In the genomic region with DNA sequence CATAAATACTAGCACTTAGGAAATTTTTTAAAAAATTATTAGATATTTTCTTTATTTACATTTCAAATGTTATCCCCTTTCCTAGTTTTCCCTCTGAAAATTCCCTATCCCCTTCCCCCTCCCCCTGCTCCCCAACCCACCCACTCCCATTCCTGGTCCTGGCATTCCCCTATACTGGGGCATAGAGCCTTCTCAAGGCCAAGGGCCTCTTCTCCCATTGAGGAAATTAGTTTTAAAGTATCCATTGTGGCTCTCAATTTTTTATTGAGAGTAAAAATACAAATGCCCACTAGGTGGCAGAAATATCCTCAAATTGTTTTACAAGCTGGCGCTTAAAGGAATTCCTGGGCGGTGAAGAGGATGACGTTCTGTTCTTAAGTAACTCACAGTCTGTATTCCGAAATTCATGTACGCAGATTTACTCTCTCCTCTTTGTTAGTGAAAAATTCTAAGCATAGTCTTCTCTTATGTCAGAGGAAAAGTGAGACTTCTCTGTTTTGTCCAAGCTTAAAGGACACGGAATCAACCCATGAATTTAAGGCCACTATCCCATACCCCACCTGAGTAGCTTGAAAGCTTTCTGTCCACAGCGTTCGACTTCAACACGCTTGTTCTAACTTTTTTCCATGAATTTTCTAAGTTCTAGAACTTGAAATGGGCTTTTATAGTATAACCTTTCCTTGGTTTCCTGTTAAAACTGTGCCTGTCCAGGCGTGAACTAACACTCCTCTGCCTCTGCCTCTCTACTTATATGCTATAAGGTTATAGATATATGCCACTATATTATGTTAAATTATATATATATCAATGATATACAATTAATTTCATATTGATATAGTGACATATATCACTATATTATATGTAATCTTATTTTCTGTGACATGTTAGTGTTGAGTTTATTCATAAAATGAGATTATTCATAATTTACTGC, we compare ENCODE assay signal across 9 mouse cellular contexts. TPM values are rescaled to one million over a fixed set of nuclear protein-coding genes. Genes with fewer than 3 reads are reported as not detected.
DNase-seq lines count a peak whose midpoint lies in the region; ATAC-seq and TF ChIP-seq lines count a peak whose summit lies in the region.
"Had no signal": no experiment of that assay in that cellular context is flagged by ENCODE, and none has a peak within 500 bp of the region (broad histone marks: within the 10 kb centered on the region; RNA-seq: fewer than 3 reads in every experiment).

No protein-coding gene starts in this region.

- DNase-seq in gastrocnemius, adult 18-20 months (ENCODE audit: low spot score): peak; percentile 12
- DNase-seq in gastrocnemius, adult 8-10 months (ENCODE audit: low spot score in 2 of 2): no peak
- DNase-seq in lung, embryonic 14.5 days: peak; percentile 96
- no peak for DNase-seq in lung, adult 2 months
- no peak for DNase-seq in spleen, postnatal 36 days (ENCODE audit: low spot score in 2 of 2)
- DNase-seq in urinary bladder, postnatal 4 days (ENCODE audit: low spot score in 2 of 2): no peak

- H3K4me1 ChIP-seq in lung, embryonic 14.5 days (ENCODE audit: insufficient read depth): no peaks in the 10 kb centered on the region
- H3K4me1 ChIP-seq in lung, adult 2 months (ENCODE audit: control insufficient read depth, insufficient read depth, low read length): no peaks in the 10 kb centered on the region
- H3K4me1 ChIP-seq in forebrain, embryonic 16.5 days (replicated peaks; ENCODE audit: control insufficient read depth, insufficient read depth, low read length): no peaks in the 10 kb centered on the region

- peak; percentile 57; the same call in 1 of the 2 replicates for ATAC-seq in lung, embryonic 14.5 days (ENCODE audit: insufficient read depth)
- peak; percentile 68 for ATAC-seq in forebrain, embryonic 16.5 days
- ATAC-seq in megakaryocyte-erythroid progenitor cell, adult 5-6 weeks (replicated peaks; ENCODE audit: low FRiP score, low TSS enrichment, poor library complexity, severe bottlenecking): 0 out of 2 replicates have a peak, but pooled peaks have one; percentile 44

- no peak overlapping the region for H3K9ac ChIP-seq in lung, embryonic 14.5 days
- H3K9ac ChIP-seq in forebrain, embryonic 16.5 days (replicated peaks; ENCODE audit: low read depth, low read length): no peak overlapping the region

- WGBS in lung, embryonic 14.5 days: 32% methylated on average over 10 of the region's 10 CpGs
- 39% methylated on average over 10 of the region's 10 CpGs for WGBS in lung, adult 2 months
- WGBS in forebrain, embryonic 16.5 days: 40% methylated on average over 10 of the region's 10 CpGs

- TF ChIP-seq CTCF in lung, embryonic 14.5 days (IDR thresholded peaks at IDR 0.05; ENCODE audit: low read depth): peak; percentile 58
- no peak for TF ChIP-seq CTCF in lung, adult 2 months (IDR thresholded peaks at IDR 0.05; ENCODE audit: insufficient read depth, low read length)

- no peak for TF ChIP-seq POLR2A in lung, adult 2 months (IDR thresholded peaks at IDR 0.05; ENCODE audit: borderline replicate concordance, extremely low read depth, low read depth, low read length)

- H3K4me3 ChIP-seq in lung, embryonic 14.5 days (ENCODE audit: low read depth, low read length): no peak overlapping the region
- no peak overlapping the region for H3K4me3 ChIP-seq in lung, adult 2 months (replicated peaks; ENCODE audit: extremely low read depth, low read depth, low read length)
- H3K4me3 ChIP-seq in forebrain, embryonic 16.5 days (replicated peaks; ENCODE audit: low read length): no peak overlapping the region

- no peaks in the 10 kb centered on the region for H3K9me3 ChIP-seq in lung, embryonic 14.5 days (ENCODE audit: low read depth, low read length)
- H3K9me3 ChIP-seq in forebrain, embryonic 16.5 days (ENCODE audit: control insufficient read depth, low read length): no peaks in the 10 kb centered on the region

- no peak overlapping the region for H3K27ac ChIP-seq in lung, embryonic 14.5 days (ENCODE audit: low read depth)
- no peak overlapping the region for H3K27ac ChIP-seq in forebrain, embryonic 16.5 days (ENCODE audit: low read length)

- H3K27me3 ChIP-seq in lung, embryonic 14.5 days (ENCODE audit: insufficient read depth, low read length): no peaks in the 10 kb centered on the region
- no peaks in the 10 kb centered on the region for H3K27me3 ChIP-seq in forebrain, embryonic 16.5 days (replicated peaks; ENCODE audit: control insufficient read depth, insufficient read depth, low read length)

- H3K36me3 ChIP-seq in lung, embryonic 14.5 days (ENCODE audit: insufficient read depth): no peaks in the 10 kb centered on the region
- no peaks in the 10 kb centered on the region for H3K36me3 ChIP-seq in forebrain, embryonic 16.5 days (ENCODE audit: control insufficient read depth, insufficient read depth)

- peak overlapping the region; percentile 42 for H3K4me2 ChIP-seq in lung, embryonic 14.5 days
- H3K4me2 ChIP-seq in forebrain, embryonic 16.5 days (ENCODE audit: low read length): no peak overlapping the region

RNA-seq across cellular contexts. Expression of gene Fam162b, which starts 4.9 kb away (rescaled TPM):
- not detected for total RNA-seq in gastrocnemius, adult 18-20 months (2021)
- total RNA-seq in gastrocnemius, adult 8-10 months (2022): not detected
- 56.2 and 61.7 TPM in 2 replicates for polyA plus RNA-seq in lung, embryonic 14.5 days (2014; fragmentation: Nextera tagmentation; extraction: Ambion mirVana)
- 11.4 and 26.2 TPM in 2 replicates for polyA plus RNA-seq in lung, adult 2 months (2012; rRNA removed)
- 1.8 and 2.6 TPM in 2 replicates for polyA plus RNA-seq in forebrain, embryonic 16.5 days (2015; fragmentation: Nextera tagmentation; extraction: Ambion mirVana)
- not detected in 2 replicates for total RNA-seq in megakaryocyte-erythroid progenitor cell, adult 5-6 weeks (2014; fragmentation: Nextera tagmentation)
- total RNA-seq in megakaryocyte-erythroid progenitor cell, adult 5-6 weeks (2017): not detected in 2 replicates
- total RNA-seq: left cerebral cortex, adult 18-20 months had no signal

RNA-seq across cellular contexts. Expression of gene Gprc6a, which starts 36.0 kb away (rescaled TPM):
- total RNA-seq in gastrocnemius, adult 18-20 months (2021): not detected
- total RNA-seq in gastrocnemius, adult 8-10 months (2022): not detected
- 1.9 and 2.0 TPM in 2 replicates for polyA plus RNA-seq in lung, embryonic 14.5 days (2014; fragmentation: Nextera tagmentation; extraction: Ambion mirVana)
- polyA plus RNA-seq in lung, adult 2 months (2012; rRNA removed): 1.7 and 1.8 TPM in 2 replicates
- polyA plus RNA-seq in forebrain, embryonic 16.5 days (2015; fragmentation: Nextera tagmentation; extraction: Ambion mirVana): not detected in 2 replicates
- not detected in 2 replicates for total RNA-seq in megakaryocyte-erythroid progenitor cell, adult 5-6 weeks (2014; fragmentation: Nextera tagmentation)
- not detected in 2 replicates for total RNA-seq in megakaryocyte-erythroid progenitor cell, adult 5-6 weeks (2017)
- total RNA-seq: left cerebral cortex, adult 18-20 months had no signal

Comparison
In these comparisons a context has a peak if more than half of its experiments do, and no peak if none do; other contexts are left out.
1. DNase-seq: peak in gastrocnemius, adult 18-20 months (single experiment) and lung, embryonic 14.5 days (single experiment); none in gastrocnemius, adult 8-10 months (0 of 2), lung, adult 2 months (single experiment), spleen, postnatal 36 days (0 of 2) and urinary bladder, postnatal 4 days (0 of 2).
2. Peak in every context shown above with its lines, with median percentiles within 50 percentile points of each other: ATAC-seq.